Mouse (Mus musculus) olfactory bulb, adult 2 months (tissue): ENCODE data around the gene Ifnar1. TPM values are rescaled to one million over a fixed set of nuclear protein-coding genes. Genes with fewer than 3 reads are reported as not detected.

ENCODE experiments used
- H3K27ac ChIP-seq: fragments of 200-500 bp; 2 replicates; pipeline ENCODE4 v1.5.1; 2012; ENCODE audit warnings: low read depth, low read length; ENCODE audit not compliant: insufficient read depth
- H3K4me1 ChIP-seq: fragments of 200-500 bp; 2 replicates; pipeline ENCODE4 v1.6.1; 2012; ENCODE audit warnings: low read length; ENCODE audit not compliant: control insufficient read depth, insufficient read depth
- H3K4me3 ChIP-seq: fragments of 200-500 bp; 2 replicates; pipeline ENCODE4 v1.5.1; 2012; ENCODE audit warnings: mild to moderate bottlenecking, low read depth, low read length, moderate library complexity; ENCODE audit not compliant: insufficient read depth
- CTCF ChIP-seq: fragments of 200-500 bp; IDR thresholded peaks from 2 replicates; pipeline ENCODE4 v1.5.1; 2012; ENCODE audit warnings: low read depth, mild to moderate bottlenecking, low read length, moderate library complexity; ENCODE audit not compliant: insufficient read depth
- POLR2A ChIP-seq: fragments of 200-500 bp; IDR thresholded peaks from 2 replicates; pipeline ENCODE4 v1.6.1; 2012; ENCODE audit warnings: mild to moderate bottlenecking, low read depth, low read length, moderate library complexity; ENCODE audit not compliant: insufficient read depth
- WGBS: fragments of 180-500 bp; shearing (Covaris S2); methylation state at CpG from one replicate; pipeline ENCODE4 v1.1.7; 2018; 5-methylcytosine and 5-hydroxymethylcytosine counted together
- polyA plus RNA-seq: library from polyadenylated mRNA; stranded (reverse); fragments of >200 nt; gene quantifications from 2 replicates; pipeline ENCODE4 v1.2.4, GENCODE M21; 2012; ENCODE audit warnings: low replicate concordance; ENCODE audit not compliant: missing spikeins, insufficient read depth, insufficient read length

The Ifnar1 gene
- polyA plus RNA-seq, 1 experiment: not detected

GRCm38 (mm10) chr16:91446778-91447511 lies 38.1 kb upstream of the Ifnar1 start:
- WGBS: 73% methylated on average over 8 of the region's 8 CpGs
- no peak overlapping the region for H3K4me3 ChIP-seq
- no peak overlapping the region for H3K27ac ChIP-seq

GRCm38 (mm10) chr16:91447512-91447900 lies 37.5 kb upstream of the Ifnar1 start:
- H3K4me1 ChIP-seq: peaks cover 6% of the 10 kb centered on the region; the same call in 1 of the 2 replicates
- whole genome bisulfite sequencing: 60% methylated on average over 6 of the region's 6 CpGs
- H3K27ac ChIP-seq: no peak overlapping the region
- H3K4me3 ChIP-seq: no peak overlapping the region
- TF ChIP-seq CTCF: no peak
- no peak for TF ChIP-seq POLR2A

More at GRCm38 (mm10) chr16:91446778-91447511, 38.1 kb upstream of the Ifnar1 start:
- H3K4me1 ChIP-seq: peaks cover 8% of the 10 kb centered on the region; the same call in 1 of the 2 replicates
- TF ChIP-seq POLR2A (no peak), CTCF (no peak)

GRCm38 (mm10) chr16:91448088-91448487 lies 37.0 kb upstream of the Ifnar1 start:
- H3K4me3 ChIP-seq: no peak overlapping the region
- 98% methylated on average over 5 of the region's 5 CpGs for WGBS
- TF ChIP-seq CTCF (no peak), POLR2A (no peak)
- H3K4me1 ChIP-seq: peaks cover under 1% of the 10 kb centered on the region; the same call in 1 of the 2 replicates
- no peak overlapping the region for H3K27ac ChIP-seq

GRCm38 (mm10) chr16:91448895-91449294 lies 36.1 kb upstream of the Ifnar1 start:
- no peaks in the 10 kb centered on the region for H3K4me1 ChIP-seq
- H3K27ac ChIP-seq: no peak overlapping the region
- no peak overlapping the region for H3K4me3 ChIP-seq
- no peak for TF ChIP-seq POLR2A
- no peak for TF ChIP-seq CTCF
- WGBS: 88% methylated on average over 7 of the region's 7 CpGs

- TF ChIP-seq CTCF (no peak), POLR2A (no peak)
- WGBS: 88% methylated on average over 12 of the region's 12 CpGs
- H3K27ac ChIP-seq: no peak overlapping the region
- no peak overlapping the region for H3K4me3 ChIP-seq
- no peaks in the 10 kb centered on the region for H3K4me1 ChIP-seq
Measured at GRCm38 (mm10) chr16:91450137-91451064, 34.6 kb upstream of the Ifnar1 start.

- Histone ChIP-seq H3K4me3 (no peak overlapping the region), H3K4me1 (no peaks in the 10 kb centered on the region), H3K27ac (no peak overlapping the region)
- 80% methylated on average over 2 of the region's 2 CpGs for WGBS
- no peak for TF ChIP-seq CTCF
- TF ChIP-seq POLR2A: no peak
Measured at GRCm38 (mm10) chr16:91451949-91452348, 33.1 kb upstream of the Ifnar1 start.

- Histone ChIP-seq H3K4me3 (no peak overlapping the region), H3K27ac (no peak overlapping the region), H3K4me1 (no peaks in the 10 kb centered on the region)
- 59% methylated on average over 6 of the region's 6 CpGs for WGBS
- TF ChIP-seq POLR2A: no peak
Measured at GRCm38 (mm10) chr16:91452363-91452896, 32.6 kb upstream of the Ifnar1 start.

- TF ChIP-seq CTCF (no peak), POLR2A (no peak)
- Histone ChIP-seq H3K4me1 (no peaks in the 10 kb centered on the region), H3K4me3 (no peak overlapping the region), H3K27ac (no peak overlapping the region)
- 77% methylated on average over 4 of the region's 4 CpGs for WGBS
Measured at GRCm38 (mm10) chr16:91455868-91456267, 29.2 kb upstream of the Ifnar1 start.

- no peak for TF ChIP-seq CTCF
- no peak for TF ChIP-seq POLR2A
Measured at GRCm38 (mm10) chr16:91458301-91458746, 26.7 kb upstream of the Ifnar1 start.

More at GRCm38 (mm10) chr16:91458301-91458746, 26.7 kb upstream of the Ifnar1 start:
- WGBS: 78% methylated on average over 21 of the region's 21 CpGs
- no peak overlapping the region for H3K27ac ChIP-seq
- no peaks in the 10 kb centered on the region for H3K4me1 ChIP-seq
- no peak overlapping the region for H3K4me3 ChIP-seq
